ENCODE assay signal across 8 mouse cellular contexts in the genomic region with DNA sequence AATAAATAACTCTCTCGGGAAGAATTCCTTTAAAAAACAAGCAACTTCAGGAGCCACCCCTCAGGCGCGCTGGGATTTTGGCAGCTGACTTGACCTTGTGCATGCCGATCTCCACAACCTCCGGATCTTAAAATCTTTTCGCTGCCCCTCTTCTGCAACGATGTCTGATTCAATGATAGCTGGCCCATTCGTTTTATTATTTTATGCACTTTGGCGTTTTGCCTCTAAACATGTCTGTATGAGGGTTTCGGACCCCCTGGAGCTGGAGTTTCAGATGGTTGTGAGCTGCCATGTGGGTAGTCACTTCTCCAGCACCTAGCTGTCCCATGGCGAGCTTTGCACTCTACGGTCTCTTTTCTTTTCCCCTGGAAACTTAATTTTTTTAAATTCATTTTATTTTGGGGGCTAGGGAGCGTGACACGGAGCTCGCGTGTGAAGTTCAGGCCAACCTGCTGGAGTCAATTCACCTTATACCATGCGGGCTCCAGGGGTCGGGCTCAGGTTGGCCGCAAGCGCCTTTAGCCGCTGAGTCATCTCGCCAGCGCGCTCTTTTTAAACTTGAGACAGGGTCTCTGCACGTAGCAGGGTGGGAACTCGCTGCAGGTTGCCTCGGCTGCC. TPM values are rescaled to one million over a fixed set of nuclear protein-coding genes. Genes with fewer than 3 reads are reported as not detected.
DNase-seq lines count a peak whose midpoint lies in the region; ATAC-seq and TF ChIP-seq lines count a peak whose summit lies in the region.

No protein-coding gene starts in this region.

- H3K4me1 ChIP-seq in lung, adult 2 months (ENCODE audit: control insufficient read depth, insufficient read depth, low read length), result peaks cover 7% of the 10 kb centered on the region
- H3K4me1 ChIP-seq in bone marrow, adult 2 months (ENCODE audit: control insufficient read depth, insufficient read depth, low read length), result peaks cover 2% of the 10 kb centered on the region; the same call in 1 of the 2 replicates
- H3K4me1 ChIP-seq in heart, embryonic 13.5 days, result peaks cover 44% of the 10 kb centered on the region
- peaks cover 32% of the 10 kb centered on the region for H3K4me1 ChIP-seq in limb, embryonic 10.5 days
- H3K4me1 ChIP-seq in neural tube, embryonic 12.5 days, result peaks cover 16% of the 10 kb centered on the region

- peak; percentile 25; the same call in 1 of the 2 replicates for ATAC-seq in heart, embryonic 13.5 days (ENCODE audit: extremely low read depth, insufficient number of reproducible peaks, low FRiP score, low TSS enrichment)
- peak; percentile 61 for ATAC-seq in neural tube, embryonic 12.5 days (ENCODE audit: low FRiP score, low read depth)

- no peak for TF ChIP-seq CTCF in lung, adult 2 months (IDR thresholded peaks at IDR 0.05; ENCODE audit: insufficient read depth, low read length)
- no peak for TF ChIP-seq CTCF in bone marrow, adult 2 months (IDR thresholded peaks at IDR 0.05; ENCODE audit: control insufficient read depth, insufficient read depth, low read length)

- peak overlapping the region; percentile 96 for H3K27ac ChIP-seq in bone marrow, adult 2 months (ENCODE audit: control insufficient read depth, insufficient read depth, low read depth, low read length, poor library complexity)
- H3K27ac ChIP-seq in heart, embryonic 13.5 days (replicated peaks), result peak overlapping the region; percentile 96
- peak overlapping the region; percentile 96 for H3K27ac ChIP-seq in limb, embryonic 10.5 days
- peak overlapping the region; percentile 90; the same call in 1 of the 2 replicates for H3K27ac ChIP-seq in neural tube, embryonic 12.5 days

- H3K4me2 ChIP-seq in heart, embryonic 13.5 days, result peak overlapping the region; percentile 75
- peak overlapping the region; percentile 67 for H3K4me2 ChIP-seq in neural tube, embryonic 12.5 days (replicated peaks)

- no peaks in the 10 kb centered on the region; the same call in 1 of the 2 replicates for H3K27me3 ChIP-seq in heart, embryonic 13.5 days (replicated peaks)
- H3K27me3 ChIP-seq in limb, embryonic 10.5 days (ENCODE audit: low read depth, poor library complexity, severe bottlenecking), result no peaks in the 10 kb centered on the region
- H3K27me3 ChIP-seq in neural tube, embryonic 12.5 days (replicated peaks), result no peaks in the 10 kb centered on the region

- no peak for DNase-seq in lung, adult 2 months
- no peak for DNase-seq in lung, postnatal 25 days (ENCODE audit: low spot score)
- peak; percentile 39 for DNase-seq in limb, embryonic 10.5 days (ENCODE audit: low spot score)
- no peak for DNase-seq in right cerebral cortex, postnatal 4 days
- no peak for DNase-seq in layer of hippocampus, adult 9-11 months

- no peak for TF ChIP-seq POLR2A in lung, adult 2 months (IDR thresholded peaks at IDR 0.05; ENCODE audit: borderline replicate concordance, extremely low read depth, low read depth, low read length)
- TF ChIP-seq POLR2A in bone marrow, adult 2 months (IDR thresholded peaks at IDR 0.05; ENCODE audit: borderline replicate concordance, control insufficient read depth, low read depth, low read length), result no peak

- peak overlapping the region; percentile 99 for H3K4me3 ChIP-seq in lung, adult 2 months (replicated peaks; ENCODE audit: extremely low read depth, low read depth, low read length)
- peak overlapping the region; percentile 100 for H3K4me3 ChIP-seq in bone marrow, adult 2 months (replicated peaks; ENCODE audit: control insufficient read depth, low read depth, low read length)
- peak overlapping the region; percentile 73 for H3K4me3 ChIP-seq in heart, embryonic 13.5 days
- peak overlapping the region; percentile 79 for H3K4me3 ChIP-seq in limb, embryonic 10.5 days
- H3K4me3 ChIP-seq in neural tube, embryonic 12.5 days, result peak overlapping the region; percentile 84

- peaks cover 7% of the 10 kb centered on the region for H3K36me3 ChIP-seq in heart, embryonic 13.5 days
- H3K36me3 ChIP-seq in limb, embryonic 10.5 days, result peaks cover 30% of the 10 kb centered on the region
- no peaks in the 10 kb centered on the region for H3K36me3 ChIP-seq in neural tube, embryonic 12.5 days

- peak overlapping the region; percentile 92 for H3K9ac ChIP-seq in heart, embryonic 13.5 days
- H3K9ac ChIP-seq in neural tube, embryonic 12.5 days, result peak overlapping the region; percentile 92

- WGBS in lung, adult 2 months, result under 1% methylated on average over 27 of the region's 27 CpGs
- under 1% methylated on average over 27 of the region's 27 CpGs for WGBS in bone marrow, adult 2 months
- under 1% methylated on average over 27 of the region's 27 CpGs for WGBS in heart, embryonic 13.5 days
- 1% methylated on average over 27 of the region's 27 CpGs for WGBS in limb, embryonic 10.5 days
- WGBS in neural tube, embryonic 12.5 days, result 3% methylated on average over 27 of the region's 27 CpGs

- H3K9me3 ChIP-seq in heart, embryonic 13.5 days, result no peaks in the 10 kb centered on the region
- H3K9me3 ChIP-seq in limb, embryonic 10.5 days (replicated peaks), result no peaks in the 10 kb centered on the region
- no peaks in the 10 kb centered on the region for H3K9me3 ChIP-seq in neural tube, embryonic 12.5 days

RNA-seq across cellular contexts. Expression of a gene that starts 0.4 kb away (rescaled TPM):
- 12.4 and 31.8 TPM in 2 replicates for polyA plus RNA-seq in lung, adult 2 months (2012; rRNA removed)
- 1.8 and 3.1 TPM in 2 replicates for polyA plus RNA-seq in bone marrow, adult 2 months (2011; ENCODE audit: insufficient read depth, insufficient read length, low replicate concordance, missing spikeins)
- polyA plus RNA-seq in heart, embryonic 13.5 days (2015; fragmentation: Nextera tagmentation; extraction: Ambion mirVana), result 1.6 TPM in 2 replicates
- 2.9 and 3.3 TPM in 2 replicates for polyA plus RNA-seq in limb, embryonic 10.5 days (2016; fragmentation: Nextera tagmentation; extraction: Ambion mirVana)
- polyA plus RNA-seq in neural tube, embryonic 12.5 days (2016; fragmentation: Nextera tagmentation; extraction: Ambion mirVana), result 1.6 and 2.0 TPM in 2 replicates

RNA-seq across cellular contexts. Expression of a gene that starts 0.5 kb away (rescaled TPM):
- 48.4 and 63.7 TPM in 2 replicates for polyA plus RNA-seq in lung, adult 2 months (2012; rRNA removed)
- polyA plus RNA-seq in bone marrow, adult 2 months (2011; ENCODE audit: insufficient read depth, insufficient read length, low replicate concordance, missing spikeins), result 37.2 and 65.6 TPM in 2 replicates
- polyA plus RNA-seq in heart, embryonic 13.5 days (2015; fragmentation: Nextera tagmentation; extraction: Ambion mirVana), result 43.9 and 44.2 TPM in 2 replicates
- 94.1 and 94.8 TPM in 2 replicates for polyA plus RNA-seq in limb, embryonic 10.5 days (2016; fragmentation: Nextera tagmentation; extraction: Ambion mirVana)
- 78.4 and 80.5 TPM in 2 replicates for polyA plus RNA-seq in neural tube, embryonic 12.5 days (2016; fragmentation: Nextera tagmentation; extraction: Ambion mirVana)

RNA-seq across cellular contexts. Expression of a gene that starts 10.7 kb away (rescaled TPM):
- polyA plus RNA-seq in lung, adult 2 months (2012; rRNA removed), result 148 and 183 TPM in 2 replicates
- polyA plus RNA-seq in bone marrow, adult 2 months (2011; ENCODE audit: insufficient read depth, insufficient read length, low replicate concordance, missing spikeins), result 18.0 and 79.0 TPM in 2 replicates
- 160 and 173 TPM in 2 replicates for polyA plus RNA-seq in heart, embryonic 13.5 days (2015; fragmentation: Nextera tagmentation; extraction: Ambion mirVana)
- 138 and 142 TPM in 2 replicates for polyA plus RNA-seq in limb, embryonic 10.5 days (2016; fragmentation: Nextera tagmentation; extraction: Ambion mirVana)
- polyA plus RNA-seq in neural tube, embryonic 12.5 days (2016; fragmentation: Nextera tagmentation; extraction: Ambion mirVana), result 116 and 131 TPM in 2 replicates

RNA-seq across cellular contexts. Expression of a gene that starts 28.8 kb away (rescaled TPM):
- 19.1 and 29.1 TPM in 2 replicates for polyA plus RNA-seq in lung, adult 2 months (2012; rRNA removed)
- 3.6 TPM in 1 of 2 replicates, not detected in the other for polyA plus RNA-seq in bone marrow, adult 2 months (2011; ENCODE audit: insufficient read depth, insufficient read length, low replicate concordance, missing spikeins)
- polyA plus RNA-seq in heart, embryonic 13.5 days (2015; fragmentation: Nextera tagmentation; extraction: Ambion mirVana), result 2.6 and 3.8 TPM in 2 replicates
- 0.83 and 1.6 TPM in 2 replicates for polyA plus RNA-seq in limb, embryonic 10.5 days (2016; fragmentation: Nextera tagmentation; extraction: Ambion mirVana)
- 2.0 and 2.3 TPM in 2 replicates for polyA plus RNA-seq in neural tube, embryonic 12.5 days (2016; fragmentation: Nextera tagmentation; extraction: Ambion mirVana)

RNA-seq across cellular contexts. Expression of a gene that starts 37.0 kb away (rescaled TPM):
- 0.20 and 23.9 TPM in 2 replicates for polyA plus RNA-seq in lung, adult 2 months (2012; rRNA removed)
- 2.0 TPM in 1 of 2 replicates, not detected in the other for polyA plus RNA-seq in bone marrow, adult 2 months (2011; ENCODE audit: insufficient read depth, insufficient read length, low replicate concordance, missing spikeins)
- not detected in 2 replicates for polyA plus RNA-seq in heart, embryonic 13.5 days (2015; fragmentation: Nextera tagmentation; extraction: Ambion mirVana)
- 0.09 and 0.11 TPM in 2 replicates for polyA plus RNA-seq in limb, embryonic 10.5 days (2016; fragmentation: Nextera tagmentation; extraction: Ambion mirVana)
- not detected in 2 replicates for polyA plus RNA-seq in neural tube, embryonic 12.5 days (2016; fragmentation: Nextera tagmentation; extraction: Ambion mirVana)
